Mouse (Mus musculus): ENCODE measurements around the gene Cdc42bpg.

Cdc42bpg gene

GRCm38 (mm10) chr19:6349215-6349983 lies 43.1 kb downstream of the Cdc42bpg start:
- DNase-seq (ENCODE audit: low spot score): no peak

- DNase-seq (ENCODE audit: low spot score): no peak
These were observed 45.3 kb downstream of the Cdc42bpg start for GRCm38 (mm10) chr19:6351431-6352106.

DNA sequence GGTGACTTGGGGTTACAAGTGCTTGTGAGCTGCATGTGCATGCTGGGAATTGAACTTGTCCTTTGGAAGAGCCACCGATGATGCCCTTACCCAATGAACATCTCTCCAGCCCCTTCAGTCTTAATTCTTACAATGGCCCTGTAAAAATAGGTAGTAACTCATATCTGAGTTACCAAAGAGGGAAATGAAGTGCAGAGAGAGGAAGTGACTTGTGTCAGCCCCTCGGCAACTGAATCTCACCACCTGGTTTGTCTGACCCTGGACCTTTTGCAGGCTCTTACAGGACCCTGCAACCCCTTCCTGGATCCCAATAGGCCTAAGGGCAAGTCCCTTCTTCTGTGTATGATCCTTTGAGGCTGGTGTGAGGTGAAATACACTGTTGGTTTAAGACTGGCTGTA lies 45.9 kb downstream of the Cdc42bpg start:
- DNase-seq (ENCODE audit: low spot score): no peak

- no peak for DNase-seq (ENCODE audit: low spot score)
These were observed 47.8 kb downstream of the Cdc42bpg start for GRCm38 (mm10) chr19:6354030-6354429.

DNA sequence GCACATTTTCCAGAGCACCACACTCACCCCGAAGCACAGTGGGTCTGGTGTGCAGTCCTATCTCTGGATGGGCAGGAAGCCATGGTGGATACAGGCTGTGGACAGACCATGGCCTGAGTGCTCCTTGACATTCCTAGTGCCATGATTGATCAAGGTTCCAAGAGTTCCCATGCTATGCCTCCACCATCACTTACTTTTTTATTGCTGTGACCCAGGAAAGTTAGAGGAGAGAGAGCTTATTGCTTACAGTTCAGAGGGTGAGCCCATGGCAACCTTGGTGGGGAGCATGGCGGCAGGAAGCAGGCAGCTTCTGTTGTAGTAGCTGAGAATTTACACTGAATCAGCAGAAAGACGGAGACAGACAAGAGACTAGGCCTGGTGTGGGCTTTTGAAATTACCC lies 55.0 kb downstream of the Cdc42bpg start:
- no peak for DNase-seq (ENCODE audit: low spot score)

GRCm38 (mm10) chr19:6363091-6363410 lies 56.8 kb downstream of the Cdc42bpg start:
- no peak for DNase-seq (ENCODE audit: low spot score)

- peak; percentile 98 for DNase-seq (ENCODE audit: low spot score)
These were observed 57.4 kb downstream of the Cdc42bpg start, which contains the start of gene Sf1 for GRCm38 (mm10) chr19:6363411-6364240. Gene Sf1, plus strand, starts transcription at chr19:6363690.

- DNase-seq (ENCODE audit: low spot score): peak; percentile 92
These were observed 58.1 kb downstream of the Cdc42bpg start for GRCm38 (mm10) chr19:6364317-6364725.

GRCm38 (mm10) chr19:6364842-6365241 lies 58.6 kb downstream of the Cdc42bpg start:
- no peak for DNase-seq (ENCODE audit: low spot score)

DNA sequence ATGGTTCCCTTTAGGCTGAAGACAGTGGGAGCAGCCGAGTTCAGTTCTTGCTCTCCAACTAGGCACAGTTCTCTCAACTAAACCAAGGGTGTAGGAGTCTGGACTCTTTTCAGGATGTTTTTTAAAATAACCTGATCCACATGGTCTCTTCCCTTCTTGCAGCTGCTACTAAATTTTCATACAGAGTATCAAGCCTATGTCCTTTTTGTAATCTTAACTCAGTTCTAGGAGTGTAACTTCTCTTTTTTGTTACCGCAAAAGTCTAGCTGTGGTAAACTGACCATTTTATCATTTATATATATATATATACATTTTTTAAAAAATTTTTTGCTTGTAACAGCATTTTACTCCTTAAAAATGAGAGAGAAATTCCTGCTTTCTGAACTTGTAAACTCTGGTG lies 63.9 kb downstream of the Cdc42bpg start:
- DNase-seq (ENCODE audit: low spot score): no peak

DNA sequence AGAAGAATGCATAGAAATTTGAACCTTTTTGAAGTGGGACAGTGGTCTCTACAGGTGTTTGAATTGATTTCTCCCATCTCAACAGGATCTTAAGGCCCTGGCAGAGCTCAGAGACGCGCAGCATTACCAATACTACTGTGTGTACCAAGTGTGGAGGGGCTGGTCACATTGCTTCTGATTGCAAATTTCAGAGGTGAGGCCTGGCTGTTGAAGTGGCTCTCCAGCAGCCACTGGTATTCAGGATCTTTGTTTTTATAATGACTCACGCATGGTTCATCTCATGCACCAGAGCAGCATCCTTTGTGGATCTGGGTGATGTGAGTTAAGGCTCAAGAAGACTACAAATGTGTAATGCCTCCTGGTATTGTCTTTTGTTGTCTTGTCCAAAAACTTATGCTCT lies 66.2 kb downstream of the Cdc42bpg start:
- no peak for DNase-seq (ENCODE audit: low spot score)

- DNase-seq (ENCODE audit: low spot score): peak; percentile 82
These were observed 67.5 kb downstream of the Cdc42bpg start for GRCm38 (mm10) chr19:6373539-6374400.

DNA sequence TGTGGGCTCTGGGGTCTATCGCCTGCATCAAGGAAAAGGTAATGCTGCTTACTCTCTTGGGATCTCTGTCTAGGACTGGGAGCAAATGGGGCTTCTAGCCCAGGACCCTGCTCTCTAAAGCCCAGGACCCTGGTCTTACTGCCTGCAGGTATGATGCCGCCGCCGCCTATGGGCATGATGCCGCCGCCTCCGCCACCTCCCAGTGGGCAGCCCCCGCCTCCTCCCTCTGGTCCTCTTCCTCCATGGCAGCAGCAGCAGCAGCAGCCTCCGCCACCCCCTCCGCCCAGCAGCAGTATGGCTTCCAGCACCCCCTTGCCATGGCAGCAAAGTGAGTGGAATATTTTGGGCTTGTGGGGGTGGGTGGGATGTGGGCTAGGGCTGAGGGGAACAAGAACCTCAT lies 68.3 kb downstream of the Cdc42bpg start:
- no peak for DNase-seq (ENCODE audit: low spot score)

All from urinary bladder, postnatal 25 days (tissue).